Mouse (Mus musculus) kidney, adult 2 months (tissue): Measurements from ENCODE around the gene Cct6b.

Source experiments
- CTCF ChIP-seq: fragments of 200-500 bp; conservative IDR thresholded peaks from 2 replicates; pipeline ENCODE4 v1.5.1; 2011; ENCODE audit warnings: low read depth, mild to moderate bottlenecking, control low read depth, low read length, moderate library complexity, mixed read lengths; ENCODE audit not compliant: insufficient read depth, insufficient read length
- POLR2A ChIP-seq: fragments of 200-500 bp; IDR thresholded peaks from one replicate; pipeline ENCODE4 v1.6.1; 2011; ENCODE audit warnings: low read depth, low read length, control low read depth

DNA sequence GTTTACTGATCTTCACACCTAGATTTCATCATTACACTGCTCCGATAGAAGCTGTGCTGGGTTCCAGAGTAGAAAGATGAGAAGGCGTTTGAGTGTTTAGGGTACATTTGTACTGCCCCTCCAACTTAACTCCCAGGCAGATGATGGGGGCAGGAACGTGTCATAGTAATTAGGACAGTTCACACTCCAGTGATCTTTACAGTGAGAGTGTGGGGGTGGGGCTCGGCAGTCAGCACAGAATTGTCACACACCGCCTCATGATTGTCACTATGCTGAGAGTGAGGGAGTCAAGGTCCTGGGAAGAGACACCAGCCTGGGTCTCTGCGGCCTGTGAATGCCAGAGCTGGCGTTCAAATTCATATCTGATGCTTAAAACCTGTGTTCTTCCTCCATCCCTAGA lies 68.2 kb downstream of the Cct6b start:
- no peak for TF ChIP-seq CTCF
- no peak for TF ChIP-seq POLR2A
